Mouse (Mus musculus) heart, embryonic 16.5 days (tissue): ENCODE measurements at regions not wholly inside any gene's neighbourhood (a gene's known extent, or its start where the extent isn't known, plus 50 kb on each side); places are given as distances from the start of the nearest gene placed in this dataset.

Source experiments
- ATAC-seq: fragments of 200-750 bp; cut with Nextera tagmentation; replicated peaks from 2 replicates; pipeline ENCODE4 v1.8.0; 2017; ENCODE audit warnings: moderate number of reproducible peaks; ENCODE audit not compliant: insufficient read depth, low FRiP score; ENCODE audit errors: extremely low read depth
- H3K27ac ChIP-seq: fragments of 300-500 bp; sonication (generic); 2 replicates; pipeline ENCODE4 v1.5.1; 2014; ENCODE audit warnings: mild to moderate bottlenecking, low read length, control low read depth, moderate library complexity
- H3K27me3 ChIP-seq: fragments of 300-500 bp; sonication (generic); 2 replicates; pipeline ENCODE4 v1.6.1; 2014; ENCODE audit warnings: low read length, mixed read lengths; ENCODE audit not compliant: control insufficient read depth, insufficient read depth
- H3K36me3 ChIP-seq: fragments of 300-500 bp; sonication (generic); 2 replicates; pipeline ENCODE4 v1.6.1; 2014; ENCODE audit not compliant: control insufficient read depth, insufficient read depth
- H3K4me1 ChIP-seq: fragments of 300-500 bp; sonication (generic); 2 replicates; pipeline ENCODE4 v1.6.1; 2014; ENCODE audit warnings: low read length, mixed read lengths; ENCODE audit not compliant: control insufficient read depth, insufficient read depth
- H3K4me2 ChIP-seq: fragments of 300-500 bp; sonication (generic); 2 replicates; pipeline ENCODE4 v1.6.1; 2014; ENCODE audit warnings: low read depth, mild to moderate bottlenecking, control low read depth, low read length
- H3K4me3 ChIP-seq: fragments of 300-500 bp; sonication (generic); 2 replicates; pipeline ENCODE4 v1.5.1; 2014; ENCODE audit warnings: mild to moderate bottlenecking, control low read depth, low read length
- H3K9ac ChIP-seq: fragments of 300-500 bp; sonication (generic); 2 replicates; pipeline ENCODE4 v1.6.1; 2014; ENCODE audit warnings: low read length, control low read depth
- H3K9me3 ChIP-seq: fragments of 300-500 bp; sonication (generic); replicated peaks from 2 replicates; pipeline ENCODE4 v1.6.1; 2016; ENCODE audit warnings: low read length; ENCODE audit not compliant: control insufficient read depth
- WGBS: fragments of 180-500 bp; shearing (Covaris S2); extraction: QIAGEN DNeasy Blood & Tissue Kit; methylation state at CpG from one replicate; pipeline ENCODE4 v1.1.7; 2014; 5-methylcytosine and 5-hydroxymethylcytosine counted together

GRCm38 (mm10) chr8:18536059-18536458 is 442.0 kb downstream of the Defb40 start:
- H3K4me1 ChIP-seq, result no peaks in the 10 kb centered on the region
- H3K36me3 ChIP-seq, result no peaks in the 10 kb centered on the region
- H3K27me3 ChIP-seq, result no peaks in the 10 kb centered on the region
- H3K4me2 ChIP-seq, result no peak overlapping the region
- no peak overlapping the region for H3K27ac ChIP-seq
- 64% methylated on average over 2 of the region's 2 CpGs for WGBS
- H3K9me3 ChIP-seq, result no peaks in the 10 kb centered on the region
- no peak for ATAC-seq
- no peak overlapping the region for H3K9ac ChIP-seq
- H3K4me3 ChIP-seq, result no peak overlapping the region

- WGBS, result 83% methylated on average over 6 of the region's 6 CpGs
- H3K27ac ChIP-seq, result no peak overlapping the region
- no peaks in the 10 kb centered on the region for H3K9me3 ChIP-seq
- H3K9ac ChIP-seq, result no peak overlapping the region
- H3K27me3 ChIP-seq, result no peaks in the 10 kb centered on the region
- no peak overlapping the region for H3K4me3 ChIP-seq
- no peak overlapping the region for H3K4me2 ChIP-seq
- ATAC-seq, result no peak
- H3K36me3 ChIP-seq, result no peaks in the 10 kb centered on the region
- H3K4me1 ChIP-seq, result no peaks in the 10 kb centered on the region
Observed at GRCm38 (mm10) chr8:18528120-18528519, 449.9 kb downstream of the Defb40 start.

- Histone ChIP-seq H3K9me3 (no peaks in the 10 kb centered on the region), H3K27me3 (no peaks in the 10 kb centered on the region), H3K4me1 (no peaks in the 10 kb centered on the region), H3K4me3 (no peak overlapping the region), H3K27ac (no peak overlapping the region), H3K9ac (no peak overlapping the region), H3K36me3 (no peaks in the 10 kb centered on the region), H3K4me2 (no peak overlapping the region)
- WGBS, result 64% methylated on average over 2 of the region's 2 CpGs
- no peak for ATAC-seq
Observed at GRCm38 (mm10) chr8:18512409-18512808, 465.6 kb downstream of the Defb40 start.

- ATAC-seq, result no peak; the same call in 1 of the 2 replicates
- H3K27ac ChIP-seq, result no peak overlapping the region
- no peaks in the 10 kb centered on the region for H3K27me3 ChIP-seq
- H3K9me3 ChIP-seq, result no peaks in the 10 kb centered on the region
- H3K4me2 ChIP-seq, result no peak overlapping the region
- H3K4me1 ChIP-seq, result no peaks in the 10 kb centered on the region
- no peak overlapping the region for H3K9ac ChIP-seq
- WGBS, result 58% methylated on average over 13 of the region's 13 CpGs
- H3K36me3 ChIP-seq, result no peaks in the 10 kb centered on the region
- H3K4me3 ChIP-seq, result no peak overlapping the region
Observed at GRCm38 (mm10) chr8:18506158-18507022, 471.7 kb downstream of the Defb40 start.

GRCm38 (mm10) chr8:18490620-18491019 is 487.4 kb downstream of the Defb40 start:
- Histone ChIP-seq H3K9me3 (no peaks in the 10 kb centered on the region), H3K27me3 (no peaks in the 10 kb centered on the region), H3K9ac (no peak overlapping the region), H3K4me3 (no peak overlapping the region), H3K36me3 (no peaks in the 10 kb centered on the region), H3K4me1 (no peaks in the 10 kb centered on the region), H3K4me2 (no peak overlapping the region), H3K27ac (no peak overlapping the region)
- ATAC-seq, result no peak
- 76% methylated on average over 5 of the region's 5 CpGs for WGBS

DNA sequence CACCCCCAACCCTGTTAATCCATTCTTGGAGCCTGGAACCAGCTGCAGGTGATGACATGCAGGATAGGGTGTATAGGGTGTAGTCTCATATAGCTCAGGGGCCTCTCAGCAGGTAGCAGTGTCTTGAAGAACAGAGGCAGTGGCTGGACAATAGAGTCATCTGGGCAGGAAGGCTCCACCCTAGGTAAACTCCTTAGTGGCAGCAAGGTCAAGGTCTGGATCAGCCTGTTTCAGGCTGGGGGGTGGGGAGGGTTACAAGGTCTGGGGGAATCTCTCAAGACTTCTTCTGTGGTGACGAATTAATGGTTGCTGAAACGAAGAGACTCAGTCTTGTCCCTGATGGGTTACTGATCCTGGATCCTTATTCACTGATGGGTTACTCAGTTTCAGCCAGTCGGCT is 498.0 kb downstream of the Defb40 start:
- 81% methylated on average over 3 of the region's 3 CpGs for WGBS
- H3K4me2 ChIP-seq, result no peak overlapping the region
- no peak overlapping the region for H3K9ac ChIP-seq
- no peaks in the 10 kb centered on the region for H3K27me3 ChIP-seq
- H3K27ac ChIP-seq, result no peak overlapping the region
- no peak overlapping the region for H3K4me3 ChIP-seq
- H3K4me1 ChIP-seq, result no peaks in the 10 kb centered on the region
- no peak for ATAC-seq
- no peaks in the 10 kb centered on the region for H3K36me3 ChIP-seq
- no peaks in the 10 kb centered on the region for H3K9me3 ChIP-seq

- H3K27ac ChIP-seq, result no peak overlapping the region
- ATAC-seq, result no peak
- no peaks in the 10 kb centered on the region for H3K27me3 ChIP-seq
- H3K4me1 ChIP-seq, result no peaks in the 10 kb centered on the region
- H3K4me3 ChIP-seq, result no peak overlapping the region
- H3K9ac ChIP-seq, result no peak overlapping the region
- no peaks in the 10 kb centered on the region for H3K9me3 ChIP-seq
- H3K4me2 ChIP-seq, result no peak overlapping the region
- no peaks in the 10 kb centered on the region for H3K36me3 ChIP-seq
- WGBS, result 63% methylated on average over 4 of the region's 4 CpGs
Observed at GRCm38 (mm10) chr8:18478166-18478565, 499.9 kb downstream of the Defb40 start.

- H3K9ac ChIP-seq, result no peak overlapping the region
- H3K4me3 ChIP-seq, result no peak overlapping the region
- no peaks in the 10 kb centered on the region for H3K9me3 ChIP-seq
- no peaks in the 10 kb centered on the region for H3K27me3 ChIP-seq
- no peak overlapping the region for H3K27ac ChIP-seq
- no peak for ATAC-seq
- H3K4me2 ChIP-seq, result no peak overlapping the region
- H3K4me1 ChIP-seq, result no peaks in the 10 kb centered on the region
- WGBS, result 63% methylated on average over 7 of the region's 7 CpGs
- no peaks in the 10 kb centered on the region for H3K36me3 ChIP-seq
Observed at GRCm38 (mm10) chr8:18467511-18467910, 510.5 kb downstream of the Defb40 start.

GRCm38 (mm10) chr8:18460609-18461008 is 517.4 kb downstream of the Defb40 start:
- no peak overlapping the region for H3K9ac ChIP-seq
- no peak overlapping the region for H3K27ac ChIP-seq
- H3K4me1 ChIP-seq, result no peaks in the 10 kb centered on the region
- H3K36me3 ChIP-seq, result no peaks in the 10 kb centered on the region
- no peak overlapping the region for H3K4me2 ChIP-seq
- H3K4me3 ChIP-seq, result no peak overlapping the region
- no peaks in the 10 kb centered on the region for H3K9me3 ChIP-seq
- 63% methylated on average over 4 of the region's 4 CpGs for WGBS
- ATAC-seq, result no peak
- no peaks in the 10 kb centered on the region for H3K27me3 ChIP-seq
